8 mouse cellular contexts compared by ENCODE assay signal in the genomic region with DNA sequence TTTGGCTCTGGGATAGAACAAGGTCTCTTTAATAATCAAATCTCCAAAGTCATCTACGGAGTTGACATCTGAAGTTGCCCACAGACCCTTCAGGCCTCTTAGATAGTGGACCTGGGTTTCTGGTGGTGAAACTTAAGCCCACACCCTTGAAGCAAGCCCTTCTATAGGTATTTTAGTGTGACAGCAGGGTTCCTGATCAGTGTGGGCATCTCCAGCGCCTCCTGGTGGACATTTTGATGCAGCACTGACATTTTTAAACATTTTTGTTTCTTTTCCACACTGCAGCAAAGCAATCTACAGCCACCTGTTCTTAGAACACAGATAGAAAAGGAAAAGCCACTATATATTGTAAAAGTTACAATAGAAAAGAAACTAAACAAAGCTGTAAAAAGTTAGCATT. TPM values are rescaled to one million over a fixed set of nuclear protein-coding genes. Genes with fewer than 3 reads are reported as not detected.
DNase-seq lines count a peak whose midpoint lies in the region; ATAC-seq and TF ChIP-seq lines count a peak whose summit lies in the region.

No protein-coding gene starts in this region.

- no peaks in the 10 kb centered on the region for H3K27me3 ChIP-seq in testis, adult 2 months (ENCODE audit: control insufficient read depth, insufficient read depth, low read length)
- H3K27me3 ChIP-seq in embryonic facial prominence, embryonic 11.5 days (ENCODE audit: control insufficient read depth, insufficient read depth, low read length) = no peaks in the 10 kb centered on the region
- H3K27me3 ChIP-seq in lung, embryonic 14.5 days (ENCODE audit: insufficient read depth, low read length) = no peaks in the 10 kb centered on the region

- H3K4me2 ChIP-seq in embryonic facial prominence, embryonic 11.5 days (ENCODE audit: low read depth, low read length) = no peak overlapping the region
- no peak overlapping the region for H3K4me2 ChIP-seq in lung, embryonic 14.5 days

- DNase-seq in gastrocnemius, postnatal 10 days = peak; percentile 24
- no peak for DNase-seq in gastrocnemius, postnatal 4 days (ENCODE audit: low spot score in 2 of 2)
- DNase-seq in testis, postnatal 14 days (ENCODE audit: low spot score) = no peak
- peak; percentile 37 for DNase-seq in embryonic facial prominence, embryonic 11.5 days (ENCODE audit: low spot score)
- peak; percentile 42 for DNase-seq in lung, embryonic 14.5 days
- DNase-seq in left cerebral cortex, adult 18-20 months (ENCODE audit: low spot score in 2 of 2) = no peak
- no peak for DNase-seq in gastrocnemius, postnatal 14 days

- H3K4me3 ChIP-seq in testis, adult 2 months (ENCODE audit: control insufficient read depth, low read depth, low read length) = no peak overlapping the region
- H3K4me3 ChIP-seq in embryonic facial prominence, embryonic 11.5 days (ENCODE audit: low read depth, low read length) = no peak overlapping the region
- no peak overlapping the region for H3K4me3 ChIP-seq in lung, embryonic 14.5 days (ENCODE audit: low read depth, low read length)

- no peak overlapping the region for H3K9ac ChIP-seq in embryonic facial prominence, embryonic 11.5 days (replicated peaks; ENCODE audit: low read length)
- no peak overlapping the region for H3K9ac ChIP-seq in lung, embryonic 14.5 days

- no peak for ATAC-seq in embryonic facial prominence, embryonic 11.5 days (replicated peaks; ENCODE audit: insufficient number of reproducible peaks, low FRiP score, low TSS enrichment, low read depth)
- no peak for ATAC-seq in lung, embryonic 14.5 days (ENCODE audit: insufficient read depth)

- no peaks in the 10 kb centered on the region for H3K4me1 ChIP-seq in testis, adult 2 months (ENCODE audit: control insufficient read depth, insufficient read depth, low read length)
- no peaks in the 10 kb centered on the region for H3K4me1 ChIP-seq in embryonic facial prominence, embryonic 11.5 days (ENCODE audit: control insufficient read depth, insufficient read depth, low read length)
- no peaks in the 10 kb centered on the region for H3K4me1 ChIP-seq in lung, embryonic 14.5 days (ENCODE audit: insufficient read depth)

- peak; percentile 53; the same call in 1 of the 2 replicates for TF ChIP-seq CTCF in testis, adult 2 months (IDR thresholded peaks at IDR 0.05; ENCODE audit: control insufficient read depth, insufficient read depth, insufficient replicate concordance, low read depth, low read length)
- peak; percentile 71 for TF ChIP-seq CTCF in lung, embryonic 14.5 days (IDR thresholded peaks at IDR 0.05; ENCODE audit: low read depth)

- H3K27ac ChIP-seq in testis, adult 2 months (ENCODE audit: control insufficient read depth, insufficient read depth, low read depth, low read length) = no peak overlapping the region
- H3K27ac ChIP-seq in embryonic facial prominence, embryonic 11.5 days (replicated peaks; ENCODE audit: low read depth, low read length) = no peak overlapping the region
- H3K27ac ChIP-seq in lung, embryonic 14.5 days (ENCODE audit: low read depth) = no peak overlapping the region

- intact Hi-C loops in gastrocnemius, postnatal 14 days (cut with DNase I; ENCODE audit: low total_unique reads) = no loop called here

- no peaks in the 10 kb centered on the region for H3K36me3 ChIP-seq in testis, adult 2 months (ENCODE audit: control insufficient read depth, insufficient read depth, low read length)
- no peaks in the 10 kb centered on the region for H3K36me3 ChIP-seq in embryonic facial prominence, embryonic 11.5 days (replicated peaks; ENCODE audit: control insufficient read depth, insufficient read depth, low read depth, low read length)
- no peaks in the 10 kb centered on the region for H3K36me3 ChIP-seq in lung, embryonic 14.5 days (ENCODE audit: insufficient read depth)

- H3K9me3 ChIP-seq in embryonic facial prominence, embryonic 11.5 days (replicated peaks; ENCODE audit: control insufficient read depth, low read length) = no peaks in the 10 kb centered on the region
- H3K9me3 ChIP-seq in lung, embryonic 14.5 days (ENCODE audit: low read depth, low read length) = no peaks in the 10 kb centered on the region

- 18% methylated on average over 2 of the region's 2 CpGs for WGBS in embryonic facial prominence, embryonic 11.5 days
- WGBS in lung, embryonic 14.5 days = 39% methylated on average over 2 of the region's 2 CpGs

- TF ChIP-seq POLR2A in testis, adult 2 months (IDR thresholded peaks at IDR 0.05; ENCODE audit: control insufficient read depth, low read depth, low read length) = no peak

RNA-seq across cellular contexts. Expression of a gene that starts 12.6 kb away (rescaled TPM):
- under 1 TPM; 0.32 to 0.61 TPM for total RNA-seq in gastrocnemius, postnatal 10 days (2021)
- total RNA-seq in gastrocnemius, postnatal 4 days (2021) = 1 to 10 TPM in 1 of 2 experiments, under 1 TPM in 1; 0.57 to 1.3 TPM
- polyA plus RNA-seq in testis, adult 2 months (2012; rRNA removed) = 1.9 and 2.4 TPM in 2 replicates
- polyA plus RNA-seq in embryonic facial prominence, embryonic 11.5 days (2014; fragmentation: Nextera tagmentation; extraction: Ambion mirVana) = 2.9 and 3.5 TPM in 2 replicates
- 0.62 and 1.1 TPM in 2 replicates for polyA plus RNA-seq in lung, embryonic 14.5 days (2014; fragmentation: Nextera tagmentation; extraction: Ambion mirVana)
- not detected for total RNA-seq in left cerebral cortex, adult 18-20 months (2021)
- under 1 TPM; 0.18 to 0.31 TPM for total RNA-seq in gastrocnemius, postnatal 14 days (2021)

RNA-seq across cellular contexts. Expression of a gene that starts 13.1 kb away (rescaled TPM):
- 1 to 10 TPM; 1.6 to 1.9 TPM for total RNA-seq in gastrocnemius, postnatal 10 days (2021)
- 1 to 10 TPM; 1.8 to 2.0 TPM for total RNA-seq in gastrocnemius, postnatal 4 days (2021)
- polyA plus RNA-seq in testis, adult 2 months (2012; rRNA removed) = 1.0 and 1.2 TPM in 2 replicates
- polyA plus RNA-seq in embryonic facial prominence, embryonic 11.5 days (2014; fragmentation: Nextera tagmentation; extraction: Ambion mirVana) = 0.83 and 0.98 TPM in 2 replicates
- 1.4 and 1.6 TPM in 2 replicates for polyA plus RNA-seq in lung, embryonic 14.5 days (2014; fragmentation: Nextera tagmentation; extraction: Ambion mirVana)
- 1 to 10 TPM in 1 of 2 experiments, under 1 TPM in 1; 1.00 to 1.3 TPM for total RNA-seq in left cerebral cortex, adult 18-20 months (2021)
- 1 to 10 TPM; 1.1 to 1.4 TPM for total RNA-seq in gastrocnemius, postnatal 14 days (2021)

RNA-seq across cellular contexts. Expression of a gene that starts 35.4 kb away (rescaled TPM):
- not detected for total RNA-seq in gastrocnemius, postnatal 10 days (2021)
- total RNA-seq in gastrocnemius, postnatal 4 days (2021) = not detected
- polyA plus RNA-seq in testis, adult 2 months (2012; rRNA removed) = not detected in 2 replicates
- polyA plus RNA-seq in embryonic facial prominence, embryonic 11.5 days (2014; fragmentation: Nextera tagmentation; extraction: Ambion mirVana) = not detected in 2 replicates
- polyA plus RNA-seq in lung, embryonic 14.5 days (2014; fragmentation: Nextera tagmentation; extraction: Ambion mirVana) = not detected in 2 replicates
- not detected for total RNA-seq in left cerebral cortex, adult 18-20 months (2021)
- total RNA-seq in gastrocnemius, postnatal 14 days (2021) = not detected

RNA-seq across cellular contexts. Expression of a gene that starts 48.0 kb away (rescaled TPM):
- total RNA-seq in gastrocnemius, postnatal 10 days (2021) = not detected
- total RNA-seq in gastrocnemius, postnatal 4 days (2021) = not detected
- 0.07 and 0.09 TPM in 2 replicates for polyA plus RNA-seq in testis, adult 2 months (2012; rRNA removed)
- 0.15 and 0.27 TPM in 2 replicates for polyA plus RNA-seq in embryonic facial prominence, embryonic 11.5 days (2014; fragmentation: Nextera tagmentation; extraction: Ambion mirVana)
- polyA plus RNA-seq in lung, embryonic 14.5 days (2014; fragmentation: Nextera tagmentation; extraction: Ambion mirVana) = 0.32 and 0.37 TPM in 2 replicates
- total RNA-seq in left cerebral cortex, adult 18-20 months (2021) = under 1 TPM; 0.21 to 0.26 TPM
- total RNA-seq in gastrocnemius, postnatal 14 days (2021) = not detected

RNA-seq across cellular contexts. Expression of a gene that starts 56.7 kb away (rescaled TPM):
- 1 to 10 TPM in 1 of 2 experiments, under 1 TPM in 1; 0.92 to 1.1 TPM for total RNA-seq in gastrocnemius, postnatal 10 days (2021)
- 1 to 10 TPM in 1 of 2 experiments, under 1 TPM in 1; 0.98 to 1.5 TPM for total RNA-seq in gastrocnemius, postnatal 4 days (2021)
- polyA plus RNA-seq in testis, adult 2 months (2012; rRNA removed) = 0.11 and 0.16 TPM in 2 replicates
- polyA plus RNA-seq in embryonic facial prominence, embryonic 11.5 days (2014; fragmentation: Nextera tagmentation; extraction: Ambion mirVana) = 0.11 TPM in 1 of 2 replicates, not detected in the other
- 0.28 and 0.30 TPM in 2 replicates for polyA plus RNA-seq in lung, embryonic 14.5 days (2014; fragmentation: Nextera tagmentation; extraction: Ambion mirVana)
- under 1 TPM; 0.37 to 0.63 TPM for total RNA-seq in left cerebral cortex, adult 18-20 months (2021)
- under 1 TPM; 0.55 to 0.62 TPM for total RNA-seq in gastrocnemius, postnatal 14 days (2021)

Comparison
In these comparisons a context has a peak if more than half of its experiments do, and no peak if none do; other contexts are left out.
1. DNase-seq: peak in gastrocnemius, postnatal 10 days (single experiment), embryonic facial prominence, embryonic 11.5 days (single experiment) and lung, embryonic 14.5 days (single experiment); none in gastrocnemius, postnatal 4 days (0 of 2), testis, postnatal 14 days (single experiment), left cerebral cortex, adult 18-20 months (0 of 2) and gastrocnemius, postnatal 14 days (single experiment).